Mouse (Mus musculus) layer of hippocampus, postnatal 25 days (tissue): ENCODE data around the gene Fanca. TPM values are rescaled to one million over a fixed set of nuclear protein-coding genes. Genes with fewer than 3 reads are reported as not detected.
"Not testable (repeated sequence)": the region's sequence is repeated elsewhere in the genome, so short reads cannot be mapped to it uniquely, and the experiment has no call there.

Source experiments
- DNase-seq, 2 experiments: peaks; one replicate each; pipeline ENCODE4 v3.0.0; 2022; ENCODE audit warnings: mixed read lengths in 2 of 2, low spot score in 1 of 2; ENCODE audit errors: extremely low spot score in 1 of 2
- total RNA-seq, 2 experiments: library from RNA; stranded (reverse); gene quantifications; 2 replicates each; pipeline ENCODE4 v1.2.3; 2021

Fanca gene
- total RNA-seq, 2 experiments from 2014 or later: 1.7 to 3.7 TPM

DNA sequence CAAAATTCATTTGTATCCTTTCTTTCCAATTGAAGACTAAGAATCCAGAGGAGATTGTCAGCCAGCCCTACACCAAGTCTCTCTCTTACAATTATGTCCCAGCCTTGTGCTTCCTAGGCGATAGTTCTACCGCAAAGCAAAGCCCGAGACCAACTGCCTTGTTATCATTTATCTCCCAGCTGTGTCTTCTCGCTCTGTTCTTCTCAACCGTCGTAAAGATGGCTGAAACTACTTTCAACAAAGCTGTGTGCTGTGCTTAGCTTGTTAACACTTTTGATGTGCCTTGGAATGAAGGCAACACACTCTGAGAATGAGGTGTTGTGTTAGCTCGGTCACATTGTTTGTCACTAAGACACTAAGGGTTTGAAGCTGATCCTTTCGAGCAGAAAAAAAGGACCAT lies 13.4 kb upstream of the Fanca start:
- DNase-seq: no peak

DNA sequence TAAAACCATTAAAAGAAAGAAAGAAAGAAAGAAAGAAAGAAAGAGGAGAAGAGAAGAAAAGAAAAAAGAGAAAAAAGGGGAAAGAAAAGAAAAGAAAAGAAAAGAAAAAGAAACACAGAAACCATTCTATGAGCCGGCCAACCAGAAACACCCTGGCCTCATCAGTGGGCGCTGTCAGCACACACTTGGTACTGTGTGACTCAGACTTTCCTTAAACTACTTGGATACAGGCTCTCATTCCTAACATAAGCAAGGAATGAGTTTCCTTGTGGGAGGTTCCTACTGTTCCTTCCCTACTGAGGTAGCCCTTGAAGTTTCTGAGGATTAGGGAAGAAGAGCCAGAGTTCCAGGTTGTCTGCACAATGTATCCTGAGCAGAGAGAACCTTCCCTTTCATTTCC lies 12.9 kb upstream of the Fanca start:
- no peak for DNase-seq

DNA sequence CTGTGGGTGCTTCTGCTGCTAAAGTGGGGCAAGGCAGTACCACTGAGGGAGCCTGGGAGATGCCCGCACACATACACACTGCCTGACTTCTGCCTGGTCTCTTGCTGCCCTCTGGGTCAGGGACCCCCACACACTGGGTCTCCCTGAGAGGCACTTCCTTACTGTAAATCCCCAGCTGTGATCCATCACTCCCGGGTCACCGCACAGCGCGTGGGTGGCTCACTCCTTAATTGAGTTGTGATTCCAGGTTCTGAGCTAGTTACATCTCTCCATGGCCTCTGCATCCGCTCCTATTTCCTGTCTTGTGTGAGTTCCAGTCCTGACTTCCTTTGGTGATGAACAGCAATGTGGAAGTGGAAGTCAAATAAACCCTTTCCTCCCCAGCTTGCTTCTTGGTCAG lies 12.3 kb upstream of the Fanca start:
- no peak for DNase-seq

DNA sequence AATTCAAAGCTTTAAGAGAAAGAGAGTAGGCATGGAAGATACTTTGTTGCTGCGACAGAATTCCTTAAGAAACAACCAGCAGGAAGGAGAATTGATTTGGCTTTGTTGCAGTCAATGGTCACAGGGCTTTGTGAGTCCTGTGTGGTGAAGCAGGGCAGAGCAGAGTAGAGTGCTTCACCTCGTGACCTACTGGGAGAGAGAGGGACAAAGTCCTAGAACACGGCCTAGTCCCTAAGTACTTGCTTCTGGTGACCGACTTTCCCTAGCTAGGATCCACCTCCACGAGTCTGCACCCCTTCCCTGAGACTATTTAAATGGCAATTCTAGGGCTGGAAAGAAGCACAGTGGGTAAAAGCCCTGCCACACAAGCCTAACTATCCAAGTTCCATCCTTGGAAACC lies 11.6 kb upstream of the Fanca start:
- no peak for DNase-seq

DNA sequence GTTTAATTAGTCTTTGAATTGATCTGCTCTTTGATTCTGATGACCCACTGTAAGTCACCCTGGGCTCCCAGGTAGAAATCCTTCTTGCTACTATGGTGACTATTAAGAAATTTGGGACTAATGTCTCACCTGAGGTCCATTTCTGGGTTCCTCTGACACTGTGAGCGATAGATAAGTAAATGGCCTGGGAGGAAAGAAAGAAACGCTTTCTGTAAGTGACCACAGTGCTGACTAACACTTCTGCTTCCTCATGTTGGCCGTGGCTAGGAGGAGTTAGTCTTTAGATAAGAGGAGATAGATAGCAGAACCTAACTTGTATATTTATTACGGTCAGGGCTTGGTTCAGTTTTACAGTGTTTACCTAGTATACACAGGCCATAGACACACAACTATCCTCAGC lies 11.0 kb upstream of the Fanca start:
- no peak for DNase-seq

DNA sequence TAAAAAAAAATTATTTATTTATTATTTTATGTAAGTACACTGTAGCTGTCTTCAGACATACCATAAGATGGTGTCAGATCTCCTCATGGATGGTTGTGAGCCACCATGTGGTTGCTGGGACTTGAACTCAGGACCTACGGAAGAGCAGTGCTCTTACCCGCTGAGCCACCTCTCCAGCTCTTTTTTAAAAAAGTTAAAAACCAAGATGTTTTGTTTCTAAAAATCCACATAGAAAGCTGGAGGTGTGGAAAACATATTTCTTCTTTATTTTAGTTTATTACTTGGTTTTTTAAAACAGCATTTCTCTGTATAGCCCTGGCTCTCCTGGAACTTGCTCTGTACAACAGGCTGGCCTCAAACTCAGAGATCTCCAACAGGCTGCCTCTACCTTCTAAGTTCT lies 10.2 kb upstream of the Fanca start:
- DNase-seq: no peak

DNA sequence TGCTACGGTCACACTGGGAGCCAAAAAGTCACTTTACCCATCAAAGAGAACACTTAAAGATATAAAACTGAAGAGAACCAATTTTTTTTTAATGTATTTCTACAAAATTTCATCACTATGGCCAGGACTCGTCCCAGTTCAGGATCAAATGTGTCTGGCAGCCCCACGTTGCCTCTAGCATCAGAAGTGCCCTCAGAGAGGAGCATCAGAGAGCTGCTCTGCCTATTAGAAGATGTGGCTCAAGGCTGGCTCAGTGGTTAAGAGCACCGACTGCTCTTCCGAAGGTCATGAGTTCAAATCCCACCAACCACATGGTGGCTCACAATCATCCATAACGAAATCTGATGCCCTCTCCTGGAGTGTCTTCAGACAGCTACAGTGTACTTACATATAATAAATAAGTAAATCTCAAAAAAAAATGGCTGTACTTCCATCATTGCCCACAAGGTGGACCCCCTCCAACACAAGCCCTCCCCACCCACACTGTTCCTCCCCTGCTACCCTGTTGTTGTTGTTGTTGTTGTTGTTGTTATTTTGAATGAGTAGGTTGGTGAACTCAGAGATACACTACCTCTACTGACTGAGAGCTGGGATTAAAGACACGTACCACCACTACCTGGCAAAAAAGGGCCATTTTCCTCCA lies 1.3 kb upstream of the Fanca start:
- peak in 1 of 2 experiments; percentile 44 for DNase-seq

DNA sequence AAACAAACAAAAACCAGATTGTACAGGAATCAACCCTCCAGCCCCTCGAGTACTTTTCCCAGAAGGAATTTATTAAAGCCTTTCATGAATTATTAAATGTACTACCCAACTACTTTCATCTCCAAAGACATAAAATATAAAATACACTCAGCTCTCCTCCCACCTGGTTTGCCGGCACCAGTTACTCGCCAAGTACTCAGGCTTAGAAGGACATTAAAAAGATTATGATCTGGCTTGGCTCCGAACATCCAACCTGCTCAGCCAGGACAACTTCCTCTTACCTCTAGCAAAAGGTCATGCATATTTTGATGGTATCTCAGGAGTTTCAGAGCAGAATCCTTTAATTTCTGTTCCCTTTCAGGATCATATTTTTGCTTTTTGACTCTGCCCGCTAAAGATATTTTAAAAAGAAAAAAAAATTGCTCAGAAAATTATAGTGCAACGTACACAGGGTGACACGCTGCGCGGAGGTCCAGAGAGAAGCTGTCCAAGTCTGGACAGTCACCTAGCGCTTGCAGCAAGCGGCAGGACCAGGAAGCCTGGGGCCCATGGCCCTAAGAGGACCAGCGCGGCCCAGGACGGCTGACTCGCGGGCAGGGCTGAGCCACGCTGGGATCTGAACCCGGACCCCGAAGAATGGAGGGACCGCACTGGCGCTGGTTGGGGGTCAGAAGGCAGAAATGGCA lies 452 bp downstream of the Fanca start:
- no peak for DNase-seq

DNA sequence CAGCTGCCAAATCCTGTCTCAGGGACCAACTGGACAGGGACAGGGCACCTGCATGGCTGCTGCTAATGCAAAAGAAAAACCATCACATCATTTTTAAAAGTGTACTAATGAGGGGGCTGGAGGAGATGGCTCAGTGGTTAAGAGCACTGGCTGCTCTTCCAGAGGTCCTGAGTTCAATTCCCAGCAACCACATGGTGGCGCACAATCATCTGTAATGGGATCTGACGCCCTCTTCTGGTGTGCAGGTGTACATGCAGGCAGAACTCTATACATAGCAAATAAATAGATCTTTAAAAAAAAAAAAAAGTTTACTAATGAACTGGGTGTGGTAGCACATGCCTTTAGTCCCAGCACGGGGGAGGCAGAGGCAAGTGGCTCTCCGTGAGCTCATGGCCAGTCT lies 9.6 kb downstream of the Fanca start:
- no peak for DNase-seq

DNA sequence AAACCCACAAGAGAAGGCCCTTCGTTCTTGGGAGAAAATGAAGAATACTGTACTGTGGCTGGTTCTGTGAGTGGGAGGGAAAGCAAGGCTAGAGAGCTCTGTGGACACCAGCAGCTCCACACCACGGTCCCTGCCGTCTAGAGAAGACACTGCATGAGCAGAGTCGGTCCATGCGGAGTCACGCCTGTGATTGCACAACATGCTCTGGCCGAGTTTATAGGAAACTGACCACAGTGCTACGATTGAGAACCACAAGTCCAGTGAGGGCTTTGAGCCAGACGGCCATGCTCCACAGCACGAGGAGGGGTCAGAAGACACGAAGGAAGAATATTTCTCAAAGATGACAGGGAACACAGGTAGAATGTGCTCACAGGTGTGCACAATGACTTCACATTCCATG lies 20.1 kb downstream of the Fanca start:
- DNase-seq: no peak

DNA sequence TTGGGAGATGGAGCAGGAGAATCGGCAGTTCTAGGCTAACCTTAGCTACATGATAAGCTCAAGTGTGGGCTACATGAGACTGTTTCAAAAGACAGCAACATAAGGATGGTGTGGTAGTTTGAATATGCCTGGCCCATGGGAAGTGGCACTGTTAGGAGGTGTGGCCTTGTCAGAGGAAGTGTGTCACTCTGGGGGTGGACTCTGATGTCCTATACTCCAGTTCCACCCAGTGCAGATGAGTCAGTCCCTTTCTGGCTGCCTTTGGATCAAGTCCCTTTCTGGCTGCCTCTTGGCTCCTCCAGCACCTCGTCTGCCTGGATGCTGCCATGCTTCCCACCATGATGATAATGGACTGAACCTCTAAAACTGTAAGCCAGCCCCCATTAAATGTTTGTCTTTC lies 25.6 kb downstream of the Fanca start:
- DNase-seq: no peak

DNA sequence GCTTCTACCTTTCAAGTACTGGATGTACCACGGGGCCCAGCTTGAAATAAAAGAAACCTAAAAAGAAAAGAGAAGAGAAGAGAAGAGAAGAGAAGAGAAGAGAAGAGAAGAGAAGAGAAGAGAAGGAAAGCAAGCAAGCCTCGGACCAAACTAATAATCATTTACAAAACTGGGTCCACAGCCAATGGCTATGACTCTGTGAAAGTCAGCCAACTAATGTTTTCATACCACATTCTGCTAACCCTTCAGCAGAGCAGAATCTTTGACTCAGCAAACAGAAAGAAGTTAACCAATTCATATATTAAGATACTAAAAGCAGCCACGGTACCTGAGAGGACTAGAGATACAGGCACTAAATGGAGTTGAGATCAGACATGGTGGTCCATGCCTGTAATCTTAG lies 26.1 kb downstream of the Fanca start:
- DNase-seq: no peak

DNA sequence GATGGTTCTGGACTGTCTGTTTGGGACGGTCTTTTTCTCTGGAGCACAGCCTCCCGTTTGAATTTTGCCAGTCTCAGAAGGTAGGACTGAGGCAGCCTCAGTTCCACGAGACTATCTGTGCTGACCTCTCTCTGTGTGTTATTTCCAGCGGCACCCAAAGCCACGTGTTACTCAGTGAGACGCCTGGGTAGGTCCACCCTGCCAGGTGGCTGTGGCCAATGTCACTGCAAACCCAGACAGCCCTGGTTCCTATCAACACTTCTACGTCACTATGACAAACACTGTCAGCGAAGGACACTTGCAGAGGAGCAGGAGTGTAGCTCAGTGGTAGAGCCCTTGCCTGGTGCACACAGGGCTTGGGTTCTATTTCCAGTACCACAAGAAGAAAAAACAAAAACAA lies 26.7 kb downstream of the Fanca start:
- no peak for DNase-seq

DNA sequence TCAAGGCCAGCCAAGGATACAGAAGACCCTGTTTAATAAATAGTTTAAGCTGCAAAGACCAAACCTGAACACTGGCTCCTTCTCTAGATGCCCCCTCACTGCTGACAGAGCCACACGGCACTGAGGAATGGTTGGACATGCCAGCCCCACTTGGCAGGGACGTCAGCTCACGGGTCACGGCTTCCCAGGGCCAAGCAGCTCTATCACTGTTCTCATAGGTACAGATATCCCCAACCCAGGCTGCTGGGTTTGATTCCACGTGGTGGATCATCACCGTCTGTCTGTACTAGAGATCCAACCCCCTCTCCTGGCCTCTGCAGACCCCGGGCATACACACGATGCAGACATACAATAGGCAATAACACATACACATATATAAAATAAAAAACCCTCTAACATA lies 27.7 kb downstream of the Fanca start:
- no peak for DNase-seq

DNA sequence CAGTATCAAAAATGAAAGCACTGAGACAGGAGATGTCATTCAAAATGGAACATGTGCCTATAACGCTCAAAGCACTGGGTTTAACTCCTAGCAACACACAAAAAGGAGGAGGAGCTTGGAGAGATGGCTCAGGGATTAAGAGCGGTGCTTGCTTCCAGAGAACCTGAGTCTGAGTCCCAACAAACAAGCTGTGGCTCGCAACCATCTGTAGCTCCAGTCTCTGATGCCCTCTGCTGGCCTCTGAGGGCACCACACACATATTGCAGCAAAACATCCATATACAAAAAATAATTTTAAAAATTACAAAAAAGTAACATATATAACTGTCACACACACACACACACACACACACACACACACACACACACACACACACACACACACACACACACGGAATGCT lies 28.2 kb downstream of the Fanca start:
- DNase-seq: peak; percentile 28 to 49

DNA sequence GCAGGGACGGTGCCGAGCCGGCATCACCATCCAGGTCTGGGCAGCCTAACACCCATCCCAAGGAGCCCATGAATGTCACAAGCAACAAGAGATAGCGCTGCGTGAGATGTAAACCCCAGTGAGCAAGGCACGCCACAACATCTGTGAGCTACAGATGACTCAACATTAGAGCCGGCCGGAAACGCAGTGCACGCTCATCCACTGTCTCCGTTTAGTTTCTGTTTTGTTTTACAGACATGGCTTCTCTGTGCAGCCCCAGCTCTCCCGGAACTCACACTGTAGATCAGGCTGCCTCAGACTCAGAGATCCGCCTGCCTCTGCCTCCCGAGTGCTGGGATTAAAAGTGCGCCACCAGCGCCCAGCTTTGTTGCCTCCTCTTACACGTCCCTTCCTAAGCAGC lies 31.0 kb downstream of the Fanca start:
- no peak for DNase-seq

DNA sequence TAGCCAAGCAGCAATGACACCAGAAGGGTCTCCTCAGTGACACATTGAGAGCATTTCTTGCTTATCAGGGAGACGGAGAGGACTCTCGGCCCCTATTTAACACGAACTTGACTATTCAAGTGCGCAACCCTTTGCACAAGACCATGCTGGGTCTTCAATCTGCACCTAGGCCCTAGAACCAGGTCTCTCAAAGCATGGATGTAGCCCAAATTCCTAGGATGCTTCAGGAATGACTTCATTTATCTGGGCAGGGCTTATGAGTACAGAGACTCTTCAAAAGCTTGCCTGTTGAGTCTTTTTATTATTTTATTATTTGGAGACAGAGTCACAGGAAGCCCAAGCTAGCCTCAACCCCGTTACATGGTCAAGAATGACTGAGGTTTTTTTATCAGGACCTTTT lies 33.9 kb downstream of the Fanca start:
- DNase-seq: no peak

DNA sequence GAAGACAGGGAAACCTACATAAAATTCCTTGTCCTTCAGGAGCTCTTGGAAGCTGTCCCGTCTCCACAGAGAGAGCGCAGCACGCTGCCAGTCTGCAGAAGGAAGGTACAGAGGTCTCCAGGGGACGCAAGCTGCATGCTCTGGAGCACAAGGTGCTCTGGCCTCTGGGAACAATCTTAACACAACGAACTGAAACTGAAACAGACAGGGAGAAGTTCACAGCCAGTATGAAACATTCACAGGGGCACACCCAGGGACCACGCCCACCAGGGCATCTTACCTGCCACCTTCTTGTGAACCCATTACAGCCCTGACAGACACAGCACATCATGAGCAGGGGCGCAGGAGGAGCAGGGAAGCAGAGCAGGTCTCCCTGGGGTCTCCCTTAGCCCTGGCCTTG lies 34.4 kb downstream of the Fanca start:
- no peak for DNase-seq

DNA sequence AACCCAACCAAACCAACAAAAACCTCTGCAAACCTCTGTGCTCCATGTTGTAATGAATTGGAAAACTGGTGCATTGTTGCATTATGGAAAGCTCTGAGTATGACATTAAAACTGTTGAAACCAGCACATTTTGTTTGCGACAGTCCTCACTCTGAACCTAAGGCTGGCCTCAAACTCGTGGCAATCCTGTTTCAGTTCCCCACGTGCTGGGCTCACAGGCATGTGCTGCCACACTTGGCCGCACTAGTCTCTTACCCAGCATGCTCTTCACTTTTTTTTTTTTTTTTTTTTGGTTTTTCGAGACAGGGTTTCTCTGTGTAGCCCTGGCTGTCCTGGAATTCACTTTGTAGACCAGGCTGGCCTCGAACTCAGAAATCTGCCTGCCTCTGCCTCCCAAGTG lies 35.4 kb downstream of the Fanca start:
- DNase-seq: not testable (repeated sequence)

DNA sequence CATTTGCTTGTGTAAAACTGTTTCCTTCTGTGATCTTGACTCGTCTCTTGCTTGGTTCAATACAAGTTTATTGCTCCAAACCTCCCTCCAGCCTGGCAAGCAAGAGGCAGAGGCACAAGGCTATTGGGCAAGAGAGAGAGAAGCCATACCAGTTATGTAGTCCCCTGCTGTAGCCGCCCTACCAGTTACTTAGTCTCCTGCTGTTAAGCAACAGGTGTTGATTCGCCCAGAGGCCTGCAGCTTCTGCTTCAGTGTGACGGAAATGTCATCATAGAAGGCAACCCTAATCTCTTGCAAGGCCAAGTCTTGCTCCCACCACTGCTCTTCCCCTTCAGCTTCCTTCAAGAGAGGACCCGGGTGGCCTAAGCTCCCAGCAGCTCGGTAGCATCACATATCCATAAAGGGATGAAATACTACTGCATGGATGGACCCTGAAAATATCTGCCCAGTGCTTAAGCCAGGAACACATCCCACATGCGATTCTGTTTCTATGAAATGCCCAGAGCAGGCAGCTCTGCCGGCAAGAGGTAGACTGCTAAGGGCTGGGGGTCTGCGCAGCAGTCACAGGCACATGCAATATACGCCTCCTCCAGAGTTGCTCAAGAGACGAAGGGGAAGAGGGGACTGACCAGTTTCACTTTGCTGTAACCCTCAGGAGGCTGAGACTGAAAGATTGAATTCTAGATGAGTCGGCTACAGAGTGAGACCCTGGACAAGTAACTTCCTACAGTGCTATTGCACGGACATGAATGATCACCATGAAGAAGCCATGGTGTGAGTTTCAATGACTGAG lies 37.9 kb downstream of the Fanca start:
- no peak for DNase-seq

DNA sequence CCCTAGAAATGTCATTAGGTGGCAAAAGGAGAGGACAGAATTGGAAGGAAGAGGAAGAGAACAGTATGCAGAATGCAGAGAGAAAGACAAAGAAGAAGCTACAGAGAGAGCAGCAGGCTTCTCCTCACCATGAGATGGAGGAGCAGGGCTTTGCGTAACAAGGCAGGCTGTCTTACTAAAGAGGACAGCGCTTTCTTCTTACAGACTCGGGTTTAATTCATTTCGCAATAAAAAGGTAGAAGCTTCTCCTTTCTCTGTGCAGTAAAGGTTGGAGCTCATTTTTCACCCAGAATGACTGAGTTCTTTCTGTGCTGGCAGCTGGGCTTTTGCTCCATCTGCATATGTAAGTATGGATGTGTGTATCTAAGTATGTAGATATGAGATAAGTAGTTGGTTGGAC lies 38.5 kb downstream of the Fanca start:
- DNase-seq: no peak

DNA sequence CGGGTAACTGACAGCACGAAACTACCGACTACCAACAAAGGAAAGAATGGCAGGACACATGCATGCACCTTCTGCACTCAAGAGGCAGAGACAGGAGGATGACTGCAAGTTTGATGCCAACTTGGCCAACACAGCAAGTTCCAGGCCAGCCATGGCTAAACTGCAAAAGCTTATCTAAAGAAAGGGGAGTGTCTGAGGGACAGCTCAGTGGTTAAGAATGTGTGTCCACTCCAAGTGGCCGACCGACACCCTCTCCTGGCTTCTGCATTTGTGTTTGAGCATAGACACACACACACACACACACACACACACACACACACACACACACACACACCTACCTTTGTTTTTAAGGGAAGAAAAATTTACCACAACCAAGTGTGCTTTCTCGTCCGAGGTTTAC lies 39.9 kb downstream of the Fanca start:
- DNase-seq: no peak
